Comparison of ENCODE assay signal across 30 mouse cellular contexts in genomic region chr6:98588979-98589378, GRCm38 (mm10).
DNase-seq lines count a peak whose midpoint lies in the region; ATAC-seq and TF ChIP-seq lines count a peak whose summit lies in the region.
"Had no signal": no experiment of that assay in that cellular context is flagged by ENCODE, and none has a peak within 500 bp of the region (broad histone marks: within the 10 kb centered on the region; RNA-seq: fewer than 3 reads in every experiment).

No protein-coding gene starts in this region.

- H3K4me1 ChIP-seq in liver, adult 2 months (ENCODE audit: control insufficient read depth, insufficient read depth, low read length), result peaks cover 7% of the 10 kb centered on the region; the same call in 1 of the 2 replicates
- no peaks in the 10 kb centered on the region for H3K4me1 ChIP-seq in liver, postnatal 0 days (ENCODE audit: insufficient read depth)
- H3K4me1 ChIP-seq: embryonic facial prominence, embryonic 12.5 days; hindbrain, embryonic 15.5 days; limb, embryonic 13.5 days had no signal

- no peak overlapping the region for H3K4me3 ChIP-seq in liver, adult 2 months (ENCODE audit: insufficient read depth, low read depth, low read length)
- H3K4me3 ChIP-seq in liver, postnatal 0 days (ENCODE audit: low read depth, low read length), result no peak overlapping the region
- H3K4me3 ChIP-seq: embryonic facial prominence, embryonic 12.5 days; heart, adult 2 months; heart, embryonic 12.5 days; hindbrain, embryonic 15.5 days; limb, embryonic 13.5 days had no signal

- WGBS in liver, adult 2 months, result 16% methylated on average over 4 of the region's 4 CpGs
- 30% methylated on average over 4 of the region's 4 CpGs for WGBS in large intestine, adult 2 months
- 33% methylated on average over 4 of the region's 4 CpGs for WGBS in liver, postnatal 0 days (ENCODE audit: insufficient replicate concordance)

- no peaks in the 10 kb centered on the region for H3K27me3 ChIP-seq in liver, adult 2 months (ENCODE audit: control insufficient read depth, insufficient read depth, low read length)
- H3K27me3 ChIP-seq in liver, postnatal 0 days (ENCODE audit: insufficient read depth, low read length), result no peaks in the 10 kb centered on the region
- H3K27me3 ChIP-seq: CH12.LX; embryonic facial prominence, embryonic 12.5 days; heart, embryonic 12.5 days; hindbrain, embryonic 15.5 days; limb, embryonic 13.5 days had no signal

- no peak for TF ChIP-seq CTCF in liver, adult 2 months (IDR thresholded peaks at IDR 0.05; ENCODE audit: low read depth, low read length)
- no peak for TF ChIP-seq CTCF in liver, postnatal 0 days (IDR thresholded peaks at IDR 0.05; ENCODE audit: low read depth)

- no peaks in the 10 kb centered on the region for H3K79me2 ChIP-seq in liver, adult 2 months (ENCODE audit: control insufficient read depth, insufficient read depth, low read length)

- H3K4me2 ChIP-seq in liver, postnatal 0 days (ENCODE audit: low read depth, low read length), result no peak overlapping the region
- H3K4me2 ChIP-seq: embryonic facial prominence, embryonic 12.5 days; heart, embryonic 12.5 days; hindbrain, embryonic 15.5 days; limb, embryonic 13.5 days had no signal

- peak; percentile 55 for ATAC-seq in liver, postnatal 0 days
- ATAC-seq: activated CD4-positive, CD25-positive, alpha-beta regulatory T cell, adult 4 months; forebrain, embryonic 14.5 days; inflammation-experienced regulatory T-cells, adult 6 months; lung, postnatal 0 days; midbrain, embryonic 16.5 days had no signal

- H3K9me3 ChIP-seq in liver, postnatal 0 days (ENCODE audit: low read length), result no peaks in the 10 kb centered on the region
- H3K9me3 ChIP-seq: embryonic facial prominence, embryonic 12.5 days; heart, embryonic 12.5 days; hindbrain, embryonic 15.5 days; limb, embryonic 13.5 days had no signal

- H3K27ac ChIP-seq in liver, adult 2 months (replicated peaks; ENCODE audit: insufficient read depth, low read depth, low read length), result no peak overlapping the region
- no peak overlapping the region for H3K27ac ChIP-seq in liver, postnatal 0 days (ENCODE audit: low read depth)
- H3K27ac ChIP-seq: embryonic facial prominence, embryonic 12.5 days; heart, adult 2 months; hindbrain, embryonic 15.5 days; limb, embryonic 13.5 days had no signal

- TF ChIP-seq POLR2A in liver, adult 2 months (IDR thresholded peaks at IDR 0.05; ENCODE audit: extremely low read depth, insufficient read depth, low read length), result no peak

- peak; percentile 89 for DNase-seq in liver, adult 2 months (ENCODE audit: extremely low read depth, low read depth, low spot score)
- no peak for DNase-seq in liver
- DNase-seq in large intestine, adult 2 months (ENCODE audit: low read depth, low spot score), result peak; percentile 27
- no peak for DNase-seq in liver, postnatal 0 days
- DNase-seq in yolk sac, embryonic 10.5 days (ENCODE audit: low spot score), result peak; percentile 64
- no peak for DNase-seq in left cerebral cortex, postnatal 36 days (ENCODE audit: low spot score in 2 of 2)
- DNase-seq in ovary, postnatal 14 days (ENCODE audit: low spot score), result no peak
- no peak for DNase-seq in adrenal gland, postnatal 14 days
- DNase-seq: adrenal gland, adult 2 months; cerebellum, adult 2 months; embryo, embryonic 11 days; heart, adult 2 months; kidney, adult 9 months; kidney, postnatal 10 days; layer of hippocampus, adult 9-11 months; lung, adult 18-20 months; lung, postnatal 4 days; right cerebral cortex, postnatal 4 days; thymus, adult 18-20 months; thymus, postnatal 25 days had no signal

- H3K36me3 ChIP-seq in liver, adult 2 months (ENCODE audit: control insufficient read depth, insufficient read depth, low read length), result no peaks in the 10 kb centered on the region
- no peaks in the 10 kb centered on the region for H3K36me3 ChIP-seq in liver, postnatal 0 days (replicated peaks; ENCODE audit: insufficient read depth, low read length)
- H3K36me3 ChIP-seq: embryonic facial prominence, embryonic 12.5 days; heart, embryonic 12.5 days; hindbrain, embryonic 15.5 days; limb, embryonic 13.5 days had no signal

- no peak overlapping the region for H3K9ac ChIP-seq in liver, adult 2 months (ENCODE audit: low read depth, low read length)
- H3K9ac ChIP-seq in liver, postnatal 0 days (replicated peaks), result no peak overlapping the region
- H3K9ac ChIP-seq: embryonic facial prominence, embryonic 12.5 days; heart, embryonic 12.5 days; hindbrain, embryonic 15.5 days; limb, embryonic 13.5 days had no signal

- intact Hi-C loops in left cerebral cortex, postnatal 36 days (cut with DNase I), result no loop called here

- no peak for TF ChIP-seq EP300 in liver, postnatal 0 days (IDR thresholded peaks at IDR 0.05; ENCODE audit: low read depth)

Comparison
In these comparisons a context has a peak if more than half of its experiments do, and no peak if none do; other contexts are left out.
1. DNase-seq: peak in liver, adult 2 months (single experiment), large intestine, adult 2 months (single experiment) and yolk sac, embryonic 10.5 days (single experiment); none in liver (single experiment), liver, postnatal 0 days (single experiment), left cerebral cortex, postnatal 36 days (0 of 2), ovary, postnatal 14 days (single experiment) and adrenal gland, postnatal 14 days (single experiment).